Mouse (Mus musculus): ENCODE measurements around the gene Acd.

Acd gene

GRCm38 (mm10) chr8:105700966-105701824 lies at the start of gene Acd, which contains the start of gene Pard6a:
Gene Acd (minus strand): TSS chr8:105701102.
Gene Pard6a (plus strand): TSS chr8:105701148.
- DNase-seq (ENCODE audit: low read depth), result peak; percentile 92

DNA sequence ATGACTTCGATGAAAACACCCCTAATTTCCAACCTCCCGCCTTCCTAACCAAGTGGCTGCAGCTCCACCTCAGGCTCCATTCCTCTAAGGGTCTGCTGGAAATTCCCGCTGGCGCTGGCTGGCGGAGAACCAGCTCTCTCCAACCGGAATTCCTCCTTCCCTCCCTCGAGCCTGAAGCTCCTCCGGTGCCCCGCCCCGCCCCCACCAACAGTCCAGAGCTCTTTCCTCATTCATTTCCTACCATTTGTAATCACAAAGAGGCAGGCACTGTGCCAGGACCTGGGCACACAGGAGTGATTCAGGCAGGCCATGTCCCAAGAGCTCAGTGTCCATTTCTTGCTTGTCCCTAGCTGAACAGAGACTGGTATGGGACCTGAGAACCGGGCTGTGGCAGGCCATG lies 49.7 kb upstream of the Acd start:
- DNase-seq (ENCODE audit: low read depth), result no peak

GRCm38 (mm10) chr8:105743301-105743700 lies 42.4 kb upstream of the Acd start:
- DNase-seq (ENCODE audit: low read depth), result no peak

DNA sequence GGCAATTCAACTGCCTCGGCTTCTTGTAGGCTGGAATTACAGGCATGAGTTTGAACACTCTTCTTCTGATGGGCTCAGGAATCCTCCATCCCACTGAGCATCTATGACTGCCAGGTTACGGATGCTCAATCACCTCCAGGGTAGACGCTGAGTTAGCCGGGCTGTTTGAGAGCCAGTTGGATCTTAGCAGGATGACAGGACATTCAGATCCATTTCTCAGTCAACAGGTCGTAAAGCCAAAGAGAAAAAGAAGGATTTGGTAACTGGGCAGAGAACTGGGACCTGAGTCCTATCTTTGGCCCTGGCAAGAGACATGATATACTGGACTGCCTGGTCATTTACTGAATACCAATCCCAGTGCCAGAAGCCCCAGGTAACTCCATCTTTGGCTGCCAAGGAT lies 38.3 kb upstream of the Acd start:
- DNase-seq (ENCODE audit: low read depth), result no peak

DNA sequence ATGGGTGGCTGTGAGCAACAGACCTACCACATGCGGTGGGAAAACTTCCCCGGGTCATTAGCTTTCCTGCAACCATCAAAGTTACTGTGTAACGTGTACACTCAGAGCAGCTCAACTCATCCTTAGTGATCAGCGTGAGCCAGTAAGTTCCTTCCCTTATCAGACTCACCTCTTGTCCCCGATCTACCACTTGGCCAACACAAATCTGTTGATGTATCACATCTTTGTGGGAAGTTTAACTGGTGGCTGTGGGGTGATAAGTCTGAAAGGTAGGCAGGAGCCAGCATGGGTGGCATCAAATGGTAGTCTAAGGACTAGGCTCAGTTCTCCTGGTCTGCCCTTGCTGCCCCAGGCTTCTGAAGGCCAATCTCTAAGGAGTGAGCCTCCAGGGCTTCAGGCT lies 31.3 kb upstream of the Acd start:
- DNase-seq (ENCODE audit: low read depth), result peak; percentile 29

GRCm38 (mm10) chr8:105727397-105728124 lies 26.7 kb upstream of the Acd start:
- DNase-seq (ENCODE audit: low read depth), result no peak

- DNase-seq (ENCODE audit: low read depth), result no peak
Measured at GRCm38 (mm10) chr8:105725726-105726125, 24.8 kb upstream of the Acd start.

- DNase-seq (ENCODE audit: low read depth), result no peak
Measured at GRCm38 (mm10) chr8:105722861-105723260, 22.0 kb upstream of the Acd start.

DNA sequence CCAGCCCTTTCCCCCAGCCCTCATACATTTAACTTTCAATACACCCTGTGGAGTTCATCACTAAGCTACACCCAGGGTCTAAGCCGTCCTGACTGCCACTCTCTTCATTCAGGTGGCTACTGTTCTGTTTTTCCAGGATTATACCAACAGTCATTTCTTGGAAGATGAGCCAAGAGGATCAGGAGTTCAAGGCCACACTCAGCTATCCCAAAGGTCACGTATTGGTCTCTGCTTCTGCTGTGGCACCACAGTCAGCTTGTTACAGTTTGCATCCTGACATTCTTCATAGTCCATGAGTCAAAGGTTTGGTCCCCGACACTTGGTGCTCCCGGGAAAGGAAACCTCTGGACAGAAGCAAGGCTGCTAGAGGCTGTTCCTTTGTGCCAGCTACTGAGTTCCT lies 18.7 kb upstream of the Acd start:
- no peak for DNase-seq (ENCODE audit: low read depth)

DNA sequence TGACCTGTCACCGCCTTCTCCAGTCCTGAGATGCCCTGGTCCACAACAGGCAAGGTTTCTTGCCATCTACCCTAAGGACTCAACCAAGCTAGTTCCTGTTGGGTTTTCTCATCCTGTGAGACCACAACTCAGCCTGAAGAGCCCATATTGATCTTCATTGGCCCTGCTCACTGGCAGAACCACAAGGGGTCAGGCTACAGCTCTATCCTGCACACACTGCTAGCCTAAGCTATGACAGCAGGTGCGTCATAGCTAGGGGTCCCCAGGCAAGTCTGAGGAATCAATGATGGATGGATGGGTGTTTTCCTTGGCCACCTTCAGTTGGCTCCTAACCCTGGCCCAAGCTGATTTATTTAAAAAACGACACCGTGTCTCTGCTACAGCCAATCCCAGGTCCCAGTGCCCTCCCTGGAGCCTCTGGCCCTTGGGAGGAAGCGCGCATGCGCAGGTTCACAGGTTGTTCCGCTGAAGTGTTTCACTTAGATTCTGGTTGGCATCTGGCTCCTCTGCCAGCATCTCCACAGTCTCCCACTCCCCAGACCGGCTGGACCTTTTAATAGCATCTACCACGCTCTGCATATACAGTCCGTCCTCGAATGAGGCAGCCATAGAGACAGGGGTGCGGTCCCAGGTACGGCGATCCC lies 15.5 kb upstream of the Acd start:
- no peak for DNase-seq (ENCODE audit: low read depth)

DNA sequence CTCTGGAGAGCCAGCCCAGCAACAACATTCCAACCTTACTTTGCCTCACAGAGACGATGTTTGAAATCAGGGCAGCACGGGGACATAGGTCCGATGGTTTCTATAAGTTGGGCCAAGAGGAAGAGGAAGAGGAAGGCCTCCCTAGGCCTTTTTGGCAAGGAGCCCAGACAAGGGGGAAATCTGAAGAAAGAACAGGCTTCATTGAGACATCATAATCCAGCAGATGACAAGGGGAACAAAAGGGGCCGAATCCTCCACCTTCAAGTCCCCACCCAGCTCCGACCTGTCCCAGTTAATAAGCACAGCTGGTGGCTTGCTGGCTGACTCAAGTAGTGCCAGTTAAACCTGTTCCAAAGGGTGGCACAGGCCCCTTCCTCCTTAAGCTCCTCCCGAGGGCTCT lies 14.1 kb upstream of the Acd start:
- DNase-seq (ENCODE audit: low read depth), result no peak

DNA sequence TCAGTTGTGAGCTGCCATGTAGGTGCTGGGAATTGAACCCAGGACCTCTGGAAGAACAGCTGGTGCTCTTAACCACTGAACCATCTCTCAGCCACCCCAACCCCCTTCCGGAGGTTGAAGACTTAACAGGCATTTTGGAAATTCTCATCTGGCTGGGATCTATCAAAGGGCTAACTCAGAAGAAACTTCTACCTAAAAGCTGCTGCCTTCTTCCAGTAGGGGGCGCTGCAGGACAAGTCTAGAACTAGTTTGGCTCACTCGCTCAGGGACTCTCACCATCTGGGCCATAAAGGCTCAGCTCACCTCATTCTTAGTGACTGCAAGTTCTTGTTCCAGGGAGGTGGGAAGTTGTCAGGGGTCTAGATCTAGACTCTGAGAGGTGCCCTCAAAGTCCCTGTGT lies 13.2 kb upstream of the Acd start:
- DNase-seq (ENCODE audit: low read depth), result peak; percentile 94

- DNase-seq (ENCODE audit: low read depth), result no peak
Measured at GRCm38 (mm10) chr8:105712286-105712685, 11.4 kb upstream of the Acd start.

DNA sequence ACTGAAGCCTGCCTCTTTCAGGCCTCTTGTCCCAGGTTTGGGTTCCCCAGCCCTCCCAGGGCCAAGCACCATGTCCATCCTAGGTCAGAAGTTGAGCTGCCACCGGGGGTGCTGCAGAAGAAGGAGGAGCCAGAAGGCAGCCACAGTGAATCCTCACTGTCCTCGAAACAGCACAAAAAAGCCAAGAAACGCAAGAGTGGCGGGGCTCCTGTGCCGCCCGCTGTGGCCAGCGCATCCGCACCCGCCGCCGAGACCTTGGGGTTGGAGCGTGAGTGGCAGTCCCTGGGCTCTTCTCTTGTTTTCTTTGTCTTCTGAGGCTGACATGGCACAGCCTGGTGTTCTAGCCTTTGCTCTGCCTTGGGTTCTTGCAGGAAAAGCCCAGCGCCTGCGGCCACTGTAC lies 8.4 kb upstream of the Acd start:
- DNase-seq (ENCODE audit: low read depth), result no peak

GRCm38 (mm10) chr8:105708675-105709074 lies 7.8 kb upstream of the Acd start:
- no peak for DNase-seq (ENCODE audit: low read depth)

GRCm38 (mm10) chr8:105707498-105708403 lies 6.8 kb upstream of the Acd start, which contains the start of the genes 4933405L10Rik and Enkd1:
Gene 4933405L10Rik (plus strand): TSS chr8:105707655.
Gene Enkd1 (minus strand): TSS chr8:105708210.
- DNase-seq (ENCODE audit: low read depth), result peak; percentile 80

GRCm38 (mm10) chr8:105706426-105706825 lies 5.5 kb upstream of the Acd start:
- DNase-seq (ENCODE audit: low read depth), result no peak

- no peak for DNase-seq (ENCODE audit: low read depth)
Measured at GRCm38 (mm10) chr8:105704955-105705354, 4.1 kb upstream of the Acd start.

DNA sequence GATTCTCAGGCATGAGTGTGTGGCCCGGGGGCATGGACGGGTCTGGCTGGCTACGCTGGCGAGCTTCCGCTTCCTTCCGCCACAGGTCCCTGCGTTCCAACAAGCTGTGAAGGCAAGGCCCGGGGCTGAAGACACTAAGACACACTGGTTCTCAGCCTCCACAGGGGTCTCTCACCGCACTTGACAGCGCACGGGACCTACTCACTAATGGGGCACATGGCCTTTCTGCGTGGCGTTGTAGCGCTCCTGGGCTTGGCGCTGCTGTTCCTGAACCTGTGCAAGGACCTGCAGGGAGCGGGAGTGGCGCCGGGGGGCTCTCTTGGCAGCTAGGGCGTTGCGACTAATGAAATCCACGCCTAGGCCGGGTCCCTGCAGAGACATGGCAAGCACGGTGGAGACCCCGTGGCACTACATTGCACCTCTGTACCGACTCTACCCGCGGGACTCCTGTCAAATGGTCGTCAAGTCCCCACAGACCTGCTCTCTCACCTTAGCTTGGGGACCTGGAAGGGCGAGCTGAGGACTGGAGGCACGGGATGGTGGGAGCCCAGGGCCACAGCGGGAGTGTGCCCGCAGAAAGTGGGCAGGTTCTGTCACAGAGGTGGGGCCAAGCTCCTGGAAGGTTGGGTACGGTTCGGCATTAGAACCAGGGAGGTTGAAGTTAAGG lies 3.4 kb upstream of the Acd start:
- DNase-seq (ENCODE audit: low read depth), result no peak

DNA sequence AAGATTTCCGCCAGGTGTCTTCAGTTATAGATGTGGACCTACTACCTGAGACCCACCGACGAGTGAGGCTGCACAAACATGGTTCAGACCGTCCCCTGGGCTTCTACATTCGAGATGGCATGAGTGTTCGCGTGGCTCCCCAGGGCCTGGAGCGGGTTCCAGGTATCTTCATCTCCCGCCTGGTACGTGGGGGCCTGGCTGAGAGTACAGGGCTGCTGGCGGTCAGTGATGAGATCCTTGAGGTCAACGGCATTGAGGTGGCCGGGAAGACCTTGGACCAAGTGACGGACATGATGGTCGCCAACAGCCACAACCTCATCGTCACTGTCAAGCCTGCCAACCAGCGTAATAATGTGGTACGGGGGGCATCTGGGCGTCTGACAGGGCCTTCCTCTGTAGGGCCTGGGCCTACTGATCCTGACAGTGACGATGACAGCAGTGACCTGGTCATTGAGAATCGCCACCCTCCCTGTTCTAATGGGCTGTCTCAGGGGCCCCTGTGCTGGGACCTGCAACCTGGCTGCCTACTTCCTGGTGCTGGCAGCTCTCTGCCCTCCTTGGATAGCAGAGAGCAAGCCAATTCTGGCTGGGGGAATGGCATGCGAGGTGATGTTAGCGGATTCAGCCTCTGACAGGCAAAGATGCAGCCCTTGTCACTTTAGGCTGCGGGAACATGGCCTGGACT lies 2.0 kb upstream of the Acd start:
- no peak for DNase-seq (ENCODE audit: low read depth)
